Mouse (Mus musculus) embryonic facial prominence, embryonic 10.5 days (tissue): Measurements from ENCODE around the gene Spata13. TPM values are rescaled to one million over a fixed set of nuclear protein-coding genes. Genes with fewer than 3 reads are reported as not detected.
A peak's percentile ranks its signal among the peaks of the same experiment; 100 is the strongest.

Source experiments
- DNase-seq: peaks from one replicate; pipeline ENCODE4 v3.0.0-alpha.2; 2017; ENCODE audit warnings: low spot score
- H3K27ac ChIP-seq: fragments of 300-500 bp; sonication (generic); replicated peaks from 2 replicates; pipeline ENCODE4 v1.5.1; 2016; ENCODE audit warnings: mild to moderate bottlenecking
- H3K27me3 ChIP-seq: fragments of 300-500 bp; sonication (generic); replicated peaks from 2 replicates; pipeline ENCODE4 v1.6.1; 2016; ENCODE audit warnings: low read depth, mild to moderate bottlenecking; ENCODE audit not compliant: poor library complexity, severe bottlenecking
- H3K36me3 ChIP-seq: fragments of 300-500 bp; sonication (generic); replicated peaks from 2 replicates; pipeline ENCODE4 v1.6.1; 2016; ENCODE audit warnings: mild to moderate bottlenecking, moderate library complexity
- H3K4me1 ChIP-seq: fragments of 300-500 bp; sonication (generic); 2 replicates; pipeline ENCODE4 v1.6.1; 2016
- H3K4me3 ChIP-seq: fragments of 300-500 bp; sonication (generic); 2 replicates; pipeline ENCODE4 v1.5.1; 2016; ENCODE audit warnings: mild to moderate bottlenecking, moderate library complexity
- H3K9me3 ChIP-seq: fragments of 300-500 bp; sonication (generic); 2 replicates; pipeline ENCODE4 v1.6.1; 2016; ENCODE audit warnings: mild to moderate bottlenecking
- WGBS: fragments of 180-500 bp; shearing (Covaris S2); methylation state at CpG from one replicate; pipeline ENCODE4 v1.1.7; 2016; 5-methylcytosine and 5-hydroxymethylcytosine counted together
- polyA plus RNA-seq: library from polyadenylated mRNA; unstranded; fragments of >200 nt; fragmentation: Nextera tagmentation; extraction: Ambion mirVana; gene quantifications from 2 replicates; pipeline ENCODE4 v1.2.1, GENCODE M21; 2016

The Spata13 gene
- polyA plus RNA-seq, 1 experiment from 2014 or later, result 28.2 TPM

DNA sequence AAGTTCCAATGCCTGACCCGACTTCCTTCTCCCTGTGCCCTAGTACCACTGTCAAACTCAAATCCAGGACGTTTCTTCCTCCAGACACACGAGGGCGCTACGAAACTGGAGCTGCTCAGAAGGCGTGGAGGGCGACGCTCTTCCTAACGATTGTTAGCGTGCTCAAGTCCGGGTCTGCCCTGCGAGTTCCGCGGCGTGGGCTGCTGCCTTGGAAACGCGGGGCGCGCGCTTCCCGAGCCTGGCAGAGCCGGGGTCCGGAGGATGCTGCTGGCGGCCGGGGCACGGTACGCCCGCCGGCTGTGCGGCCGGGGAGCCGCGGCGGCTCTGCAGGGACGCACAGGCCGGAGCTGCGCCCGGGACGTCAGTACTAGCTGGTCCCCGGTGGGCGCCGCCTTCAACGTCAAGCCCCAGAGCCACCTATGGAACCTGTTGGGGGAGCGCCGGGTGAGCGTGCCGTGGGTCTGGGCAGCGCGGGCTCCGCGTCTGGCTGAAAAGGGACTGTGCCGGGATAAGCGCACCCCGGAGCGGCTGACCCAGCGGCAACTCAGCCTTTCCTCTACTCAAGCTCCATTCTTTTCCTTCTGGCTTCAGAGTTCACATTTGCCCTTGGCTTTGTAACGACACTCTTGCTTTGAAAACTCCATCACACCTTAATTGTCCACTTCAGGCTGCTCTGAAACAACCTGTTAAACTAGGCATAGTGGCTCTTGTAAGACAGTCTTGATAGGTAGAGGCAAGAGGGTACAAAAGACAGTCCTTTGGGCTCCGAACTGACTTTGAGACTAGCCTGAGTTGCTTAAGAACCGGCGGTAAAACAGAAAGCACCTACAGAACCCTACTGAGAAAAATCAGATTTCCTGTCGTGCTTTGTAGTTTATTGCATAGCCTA, 150.9 kb downstream of the Spata13 start, which contains the start of gene Mipep:
Mipep (plus strand) TSS at position 147 of the 889 bp plus-strand sequence.
- Histone ChIP-seq H3K27ac (peak within 1 kb of the TSS; percentile 88), H3K4me1 (peaks cover 10% of the 10 kb centered on the region), H3K27me3 (peaks cover 12% of the 10 kb centered on the region; the same call in 1 of the 2 replicates), H3K9me3 (no peaks in the 10 kb centered on the region), H3K4me3 (peak within 1 kb of the TSS; percentile 92), H3K36me3 (peaks cover 24% of the 10 kb centered on the region)
- DNase-seq, result peak; percentile 90
- WGBS, result under 1% methylated on average over 61 of the region's 61 CpGs

DNA sequence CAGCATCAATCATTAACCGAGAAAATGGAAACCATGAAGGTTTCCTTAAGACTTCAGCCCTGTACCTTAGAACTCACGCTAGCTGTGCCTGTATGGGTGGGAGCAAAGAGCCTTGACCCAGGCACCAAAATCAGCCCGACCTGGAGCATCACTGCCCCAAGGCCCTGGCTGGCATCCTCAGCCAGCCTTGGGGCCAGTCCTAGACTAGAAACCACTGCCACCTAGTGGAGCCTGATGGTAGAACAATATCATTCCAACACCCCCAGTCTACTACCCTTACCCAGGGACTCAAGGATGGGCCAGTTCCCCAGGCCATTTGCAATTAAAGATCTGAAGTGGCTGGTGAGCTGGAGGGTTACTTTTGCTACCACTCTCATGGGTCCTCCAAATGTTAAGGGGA, 156.3 kb downstream of the Spata13 start:
- peaks cover 7% of the 10 kb centered on the region for H3K4me1 ChIP-seq
- H3K27me3 ChIP-seq, result no peaks in the 10 kb centered on the region
- H3K36me3 ChIP-seq, result peaks cover 56% of the 10 kb centered on the region
- no peak overlapping the region for H3K27ac ChIP-seq
- H3K4me3 ChIP-seq, result no peak overlapping the region
- DNase-seq, result peak; percentile 54
- 46% methylated on average over 3 of the region's 3 CpGs for WGBS
- no peaks in the 10 kb centered on the region for H3K9me3 ChIP-seq

DNA sequence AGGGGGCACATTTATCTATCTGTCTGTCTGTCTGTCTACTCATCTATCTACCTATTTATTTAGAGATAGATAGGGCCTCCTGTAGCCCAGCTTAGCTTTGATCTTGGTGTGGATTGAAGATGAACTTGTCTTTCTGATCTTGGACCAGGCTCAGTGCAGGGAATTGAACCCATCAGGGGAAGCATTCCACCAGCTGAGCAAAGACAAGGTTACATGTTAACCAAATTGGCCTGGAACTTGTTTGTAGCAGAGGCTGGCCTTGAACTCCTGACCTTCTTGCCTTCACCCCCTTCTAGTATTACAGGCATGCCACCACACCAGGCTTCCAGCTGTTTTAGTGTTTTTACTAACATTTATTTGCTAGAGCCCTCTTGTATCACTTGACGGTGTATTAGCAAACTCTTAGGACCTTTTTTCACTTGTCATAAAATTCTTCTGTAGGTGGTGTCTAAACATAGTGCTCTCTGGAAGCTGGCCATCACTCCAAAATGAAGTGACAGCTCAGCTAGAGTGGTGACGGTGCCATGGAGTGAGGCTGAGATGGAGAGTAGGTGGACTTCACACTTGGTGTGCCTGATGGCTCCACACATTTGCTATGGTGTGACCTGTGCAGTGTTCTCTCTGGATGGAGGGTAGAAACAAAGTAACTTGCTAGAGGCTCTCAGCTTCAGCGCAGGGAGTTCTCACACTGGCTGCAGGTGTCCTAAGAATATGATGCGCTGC, 163.0 kb downstream of the Spata13 start:
- no peak overlapping the region for H3K27ac ChIP-seq
- DNase-seq, result no peak
- H3K27me3 ChIP-seq, result no peaks in the 10 kb centered on the region
- H3K9me3 ChIP-seq, result no peaks in the 10 kb centered on the region
- WGBS, result 89% methylated on average over 4 of the region's 4 CpGs
- H3K4me3 ChIP-seq, result no peak overlapping the region
- H3K4me1 ChIP-seq, result no peaks in the 10 kb centered on the region
- H3K36me3 ChIP-seq, result peaks cover 63% of the 10 kb centered on the region

DNA sequence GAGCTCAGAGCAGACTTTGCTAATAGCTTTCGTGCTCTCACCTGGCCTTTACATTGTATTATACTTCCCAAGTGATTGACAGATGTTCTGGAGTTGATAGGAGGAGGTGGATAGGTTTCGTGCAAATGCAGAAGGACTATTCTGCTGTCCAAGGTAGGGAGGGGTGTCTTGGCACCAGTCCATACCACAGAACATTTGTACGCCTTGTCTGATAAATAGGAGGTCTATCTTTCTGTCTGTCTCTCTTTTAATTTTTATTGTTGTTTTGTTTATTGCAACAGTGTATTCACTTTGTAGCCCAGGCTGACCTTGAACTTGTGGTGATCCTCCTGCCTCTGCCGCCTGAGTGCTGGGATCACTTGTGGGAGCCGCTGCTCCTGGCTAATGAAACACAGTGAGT, 163.8 kb downstream of the Spata13 start:
- Histone ChIP-seq H3K27ac (no peak overlapping the region), H3K9me3 (no peaks in the 10 kb centered on the region), H3K4me3 (no peak overlapping the region), H3K27me3 (no peaks in the 10 kb centered on the region), H3K36me3 (peaks cover 63% of the 10 kb centered on the region), H3K4me1 (no peaks in the 10 kb centered on the region)
- DNase-seq, result no peak
- 94% methylated on average over 5 of the region's 5 CpGs for WGBS

DNA sequence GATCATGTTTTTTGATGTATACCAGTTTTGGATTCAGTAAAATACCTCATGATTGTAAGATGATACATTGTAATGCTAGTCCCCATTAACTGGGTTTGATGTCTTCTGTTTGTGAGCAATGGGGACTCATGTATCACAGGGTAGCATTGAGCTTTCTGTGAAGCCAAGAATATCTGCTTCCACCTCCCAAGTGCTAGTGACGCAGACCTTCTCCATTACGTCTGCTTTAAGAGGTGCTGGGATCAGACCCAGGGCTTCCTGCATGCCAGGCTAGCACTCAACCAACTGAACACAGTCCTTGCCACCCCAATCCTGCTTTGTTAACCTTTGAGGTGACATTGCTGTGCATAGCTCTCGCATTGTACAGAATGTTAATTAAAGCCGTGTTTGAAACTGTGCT, 164.9 kb downstream of the Spata13 start:
- H3K9me3 ChIP-seq, result no peaks in the 10 kb centered on the region
- WGBS, result 89% methylated on average over 4 of the region's 4 CpGs
- no peaks in the 10 kb centered on the region for H3K4me1 ChIP-seq
- H3K4me3 ChIP-seq, result no peak overlapping the region
- H3K27ac ChIP-seq, result no peak overlapping the region
- H3K27me3 ChIP-seq, result no peaks in the 10 kb centered on the region
- no peak for DNase-seq
- H3K36me3 ChIP-seq, result peaks cover 74% of the 10 kb centered on the region

DNA sequence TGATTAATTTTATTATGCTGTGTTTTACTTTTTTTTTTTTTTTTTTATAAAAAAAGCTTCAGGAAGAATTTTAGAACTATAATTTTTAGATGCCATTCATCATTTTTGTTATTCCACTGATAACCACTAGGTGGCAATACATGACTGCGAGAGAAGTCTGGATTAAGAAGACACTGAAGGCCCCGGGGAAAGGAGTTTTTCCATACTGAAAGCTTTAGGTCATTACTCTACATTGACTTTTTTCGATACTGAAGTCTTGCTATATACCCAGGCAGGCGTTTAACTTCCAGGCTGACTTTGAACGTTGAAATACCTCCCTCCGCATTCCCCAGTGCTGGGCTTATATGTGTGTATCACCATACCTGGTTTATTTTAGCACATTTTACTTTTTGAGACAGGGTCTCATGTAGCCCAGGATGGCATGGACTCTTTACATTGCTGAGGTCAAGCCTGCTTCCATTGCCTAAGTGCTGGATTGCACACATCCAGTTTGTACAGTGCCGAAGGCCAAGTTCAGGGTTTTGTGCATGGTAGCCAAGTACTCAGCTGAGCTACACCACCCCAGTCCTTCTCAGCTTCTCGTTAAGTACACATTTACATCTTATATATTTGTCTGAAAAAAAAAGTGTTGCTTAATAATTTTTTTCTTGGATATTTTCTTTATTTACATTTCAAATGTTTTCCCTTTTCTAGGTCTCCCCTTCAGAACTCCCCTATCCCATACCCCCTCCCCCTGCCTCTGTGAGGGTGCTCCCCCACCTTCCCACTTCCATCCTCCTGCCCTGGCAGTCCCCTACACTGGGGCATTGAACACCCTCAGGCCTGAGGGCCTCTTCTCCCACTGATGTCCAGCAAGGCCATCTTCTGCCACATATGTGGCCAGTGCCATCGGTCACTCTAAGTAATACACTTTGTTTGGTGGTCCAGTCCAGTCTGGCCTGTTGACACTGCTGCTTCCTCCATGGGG, 166.2 kb downstream of the Spata13 start:
- DNase-seq, result no peak

DNA sequence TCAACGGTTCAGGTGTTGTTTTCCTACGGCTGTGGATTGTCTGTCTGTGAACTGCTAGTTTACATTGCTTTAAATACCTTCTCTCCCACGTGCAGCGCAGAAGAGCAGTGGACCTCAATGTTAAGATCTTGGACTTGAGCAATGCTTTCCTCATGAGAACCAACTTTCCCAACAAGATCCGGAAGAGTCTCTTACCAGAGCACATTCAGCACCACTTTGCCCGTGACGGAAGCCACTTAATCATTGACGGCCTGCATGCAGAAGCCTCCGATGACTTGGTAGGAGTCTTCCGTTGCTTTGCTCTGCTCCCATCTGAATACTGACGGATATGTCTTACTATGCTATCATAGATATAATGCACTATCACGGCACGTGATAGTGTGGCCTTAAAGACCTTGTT, 168.2 kb downstream of the Spata13 start:
- WGBS, result 95% methylated on average over 13 of the region's 13 CpGs
- Histone ChIP-seq H3K4me3 (no peak overlapping the region), H3K27me3 (no peaks in the 10 kb centered on the region), H3K27ac (no peak overlapping the region), H3K4me1 (peaks cover 8% of the 10 kb centered on the region), H3K9me3 (no peaks in the 10 kb centered on the region), H3K36me3 (peaks cover 72% of the 10 kb centered on the region)
- DNase-seq, result no peak

More for the DNA sequence above, 166.2 kb downstream of the Spata13 start:
- 57% methylated on average over 9 of the region's 9 CpGs for WGBS
- H3K4me1 ChIP-seq, result no peaks in the 10 kb centered on the region
- H3K4me3 ChIP-seq, result no peak overlapping the region
- H3K9me3 ChIP-seq, result no peaks in the 10 kb centered on the region
- H3K36me3 ChIP-seq, result peaks cover 83% of the 10 kb centered on the region
- H3K27me3 ChIP-seq, result no peaks in the 10 kb centered on the region
- no peak overlapping the region for H3K27ac ChIP-seq

DNA sequence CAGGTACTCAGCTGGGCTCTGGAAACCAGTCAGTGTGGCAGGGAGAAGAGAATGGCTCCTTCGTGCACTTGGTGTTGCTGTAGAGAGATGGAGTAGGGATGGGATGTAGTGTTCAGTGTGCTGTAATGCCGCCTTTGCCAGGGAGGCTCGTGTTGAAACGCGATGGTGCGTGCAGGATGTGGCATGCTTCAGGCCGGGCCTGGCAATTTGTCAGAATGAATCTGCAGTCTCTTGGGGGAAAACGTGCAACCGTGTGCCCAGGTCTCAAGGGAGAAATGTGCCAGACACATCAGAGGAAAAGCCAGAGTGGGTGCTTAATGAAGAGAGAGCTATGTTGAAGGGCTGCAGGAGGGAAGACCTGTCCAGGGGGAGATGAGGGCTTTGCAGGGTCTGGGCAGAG, 171.2 kb downstream of the Spata13 start:
- H3K9me3 ChIP-seq, result no peaks in the 10 kb centered on the region
- no peak overlapping the region for H3K4me3 ChIP-seq
- 93% methylated on average over 9 of the region's 9 CpGs for WGBS
- H3K27ac ChIP-seq, result no peak overlapping the region
- peaks cover 20% of the 10 kb centered on the region for H3K4me1 ChIP-seq
- DNase-seq, result no peak
- H3K27me3 ChIP-seq, result no peaks in the 10 kb centered on the region
- H3K36me3 ChIP-seq, result peaks cover 56% of the 10 kb centered on the region

DNA sequence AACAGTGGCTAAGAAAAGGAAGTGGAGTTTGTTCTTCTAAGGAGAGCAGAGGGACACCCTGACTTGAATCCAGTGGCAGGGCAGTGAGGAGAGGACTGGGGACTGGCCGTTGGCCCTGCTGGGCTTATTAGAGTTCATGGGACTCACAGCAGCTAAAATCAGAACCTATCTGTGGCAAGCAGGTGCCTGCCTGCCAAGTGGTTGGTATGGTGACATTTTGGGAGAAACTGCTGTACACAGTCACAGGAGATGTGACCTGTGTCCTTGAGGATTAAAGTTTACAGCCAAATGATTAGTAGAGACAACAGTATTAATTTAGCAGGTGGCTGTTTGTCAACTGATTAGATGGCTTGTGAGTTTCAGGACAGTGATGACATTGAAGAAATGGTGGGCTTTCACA, 172.1 kb downstream of the Spata13 start:
- Histone ChIP-seq H3K36me3 (peaks cover 50% of the 10 kb centered on the region), H3K9me3 (no peaks in the 10 kb centered on the region), H3K27me3 (no peaks in the 10 kb centered on the region), H3K4me1 (peaks cover 20% of the 10 kb centered on the region), H3K27ac (0 out of 2 replicates have a peak overlapping the region, but pooled peaks have one; percentile 12), H3K4me3 (no peak overlapping the region)
- DNase-seq, result no peak
- WGBS, result 79% methylated on average over 1 of the region's 1 CpGs

DNA sequence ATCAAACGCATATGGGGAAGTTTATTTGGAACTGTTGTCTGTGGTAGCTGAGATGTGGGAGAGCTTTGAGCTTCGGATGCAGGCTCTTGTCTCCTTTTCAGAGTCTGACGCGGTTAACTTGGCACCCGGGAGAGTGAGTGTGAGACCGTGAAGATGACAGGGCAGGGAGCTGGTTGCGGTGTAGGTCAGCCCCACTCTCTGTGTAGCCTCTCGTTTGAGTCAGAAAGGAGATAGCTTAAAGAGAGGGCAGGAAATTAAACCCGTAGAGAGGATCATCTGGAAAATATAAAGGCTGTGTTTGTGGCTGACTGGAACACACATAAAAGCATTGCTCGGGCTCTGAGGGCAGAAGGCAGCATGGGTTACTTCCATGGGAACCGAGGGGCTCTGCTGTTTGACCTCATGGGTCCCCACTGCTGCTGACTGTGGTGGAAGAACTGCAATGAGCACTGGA, 173.1 kb downstream of the Spata13 start:
- H3K4me1 ChIP-seq, result peaks cover 20% of the 10 kb centered on the region
- no peak overlapping the region for H3K4me3 ChIP-seq
- DNase-seq, result peak; percentile 58
- H3K36me3 ChIP-seq, result peaks cover 48% of the 10 kb centered on the region
- H3K27me3 ChIP-seq, result no peaks in the 10 kb centered on the region
- WGBS, result 39% methylated on average over 11 of the region's 11 CpGs
- no peaks in the 10 kb centered on the region for H3K9me3 ChIP-seq
- peak overlapping the region; percentile 54 for H3K27ac ChIP-seq

DNA sequence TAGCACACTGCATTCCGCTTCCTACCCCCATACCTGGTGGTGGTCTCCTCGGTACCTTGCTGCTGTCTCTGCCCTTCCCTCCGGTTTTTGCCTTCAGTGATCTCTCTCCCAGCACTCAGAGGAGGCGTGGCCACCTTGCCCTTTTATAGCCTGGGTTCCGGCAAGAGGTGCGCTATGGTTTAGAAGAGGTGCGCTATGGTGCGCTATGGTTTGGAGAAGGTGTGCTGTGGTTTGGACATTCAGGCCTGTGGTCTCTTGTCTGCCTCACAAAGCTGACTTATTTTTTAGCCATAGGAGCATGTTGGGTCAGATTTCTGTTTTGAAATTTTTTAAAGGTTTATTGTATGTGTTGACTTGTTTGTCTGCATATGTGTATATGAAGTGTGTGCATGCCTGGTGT, 176.1 kb downstream of the Spata13 start:
- DNase-seq, result no peak
- Histone ChIP-seq H3K27ac (no peak overlapping the region), H3K9me3 (no peaks in the 10 kb centered on the region), H3K4me1 (peaks cover 20% of the 10 kb centered on the region), H3K36me3 (peaks cover 43% of the 10 kb centered on the region), H3K4me3 (no peak overlapping the region), H3K27me3 (no peaks in the 10 kb centered on the region)
- 90% methylated on average over 8 of the region's 8 CpGs for WGBS

DNA sequence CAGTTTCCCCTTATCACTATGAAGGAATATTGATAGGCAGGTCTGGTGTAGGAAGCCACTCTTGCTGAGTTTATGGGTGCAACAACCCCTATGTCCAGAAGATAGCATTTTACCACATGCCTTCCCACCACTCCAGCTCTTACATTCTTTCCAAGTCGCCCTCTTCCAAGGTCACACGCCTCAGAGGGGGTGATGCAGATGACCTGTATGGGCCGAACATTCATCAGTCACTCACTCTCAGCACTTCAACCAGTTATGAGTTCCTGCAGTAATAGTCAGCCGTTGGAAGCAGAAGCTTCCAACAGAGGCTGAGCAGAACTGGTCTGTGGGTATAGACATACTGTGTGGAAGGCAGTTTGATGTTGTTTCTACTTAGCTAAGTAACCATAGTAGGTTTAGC, 177.7 kb downstream of the Spata13 start:
- peaks cover 49% of the 10 kb centered on the region for H3K36me3 ChIP-seq

More for the DNA sequence above, 177.7 kb downstream of the Spata13 start:
- H3K27ac ChIP-seq, result no peak overlapping the region
- H3K4me1 ChIP-seq, result peaks cover 17% of the 10 kb centered on the region
- H3K27me3 ChIP-seq, result no peaks in the 10 kb centered on the region
- no peak overlapping the region for H3K4me3 ChIP-seq
- WGBS, result 92% methylated on average over 4 of the region's 4 CpGs
- DNase-seq, result no peak
- no peaks in the 10 kb centered on the region for H3K9me3 ChIP-seq
